Mouse (Mus musculus): ENCODE results near the gene Gm10645.

Gene Gm10645

DNA sequence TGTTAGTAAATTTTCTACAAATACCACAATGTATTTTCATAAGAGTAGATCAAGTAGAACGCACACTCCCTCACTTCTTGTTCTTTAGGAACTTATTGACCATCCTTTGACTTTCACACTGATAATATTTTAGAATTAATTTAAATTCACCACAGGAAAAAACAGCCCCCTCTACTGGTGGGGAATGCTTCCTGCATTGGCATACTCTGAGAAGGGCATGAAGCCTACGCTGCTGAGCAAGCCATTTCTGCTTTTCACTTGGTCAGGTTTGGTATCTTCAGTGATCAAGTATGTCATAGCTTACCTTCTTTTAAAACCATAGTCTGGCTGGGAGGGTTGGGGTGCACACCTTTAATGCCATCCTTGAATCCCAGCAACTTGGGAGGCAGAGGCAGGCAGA lies 3.7 kb upstream of the Gm10645 start:
- in situ Hi-C loops (cut with MboI, MseI) = loop anchor here (10.0 kb wide), 1 partner anchor 1225 kb away; no protein-coding TSS in a partner anchor

DNA sequence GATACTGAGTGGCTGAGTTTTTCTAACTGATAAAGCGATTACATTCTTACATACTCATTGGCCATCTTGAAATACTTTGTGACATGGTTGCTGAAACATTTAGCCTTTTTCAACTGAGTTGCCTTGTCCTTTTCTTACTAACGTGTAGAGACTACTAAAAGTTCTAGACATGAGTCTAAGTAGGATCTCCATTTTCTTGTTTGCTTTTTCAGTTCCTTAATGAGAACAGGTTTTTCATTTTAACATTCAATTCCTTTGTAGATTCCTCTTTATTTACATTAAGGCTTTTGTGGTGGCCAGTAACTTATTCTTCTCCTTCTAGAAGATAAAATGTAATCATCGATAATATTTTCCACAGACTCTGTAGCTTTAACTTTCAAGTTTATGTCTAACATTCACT lies 3.2 kb upstream of the Gm10645 start:
- in situ Hi-C loops (cut with MboI, MseI) = no loop called here

DNA sequence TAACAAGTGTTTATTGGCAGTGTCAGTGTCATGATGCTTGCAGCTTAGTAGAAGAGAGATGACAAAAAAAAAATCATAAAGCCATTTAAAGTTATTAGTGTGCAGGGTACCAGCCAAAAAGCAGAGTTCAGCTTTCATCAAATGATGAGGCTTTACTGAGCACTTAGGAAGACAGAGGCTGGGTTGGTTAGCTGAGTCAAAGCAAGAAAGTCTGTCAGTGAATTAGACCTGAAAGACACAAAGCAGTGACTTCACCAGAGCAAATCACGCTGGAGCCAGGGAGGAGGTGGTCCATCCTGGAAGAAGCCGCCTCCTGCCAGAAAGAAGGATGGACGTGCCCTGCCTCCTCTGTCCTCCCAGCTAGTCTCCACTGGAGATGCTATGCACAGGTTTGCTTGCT lies 2.0 kb upstream of the Gm10645 start:
- in situ Hi-C loops (cut with MboI, MseI) = no loop called here

DNA sequence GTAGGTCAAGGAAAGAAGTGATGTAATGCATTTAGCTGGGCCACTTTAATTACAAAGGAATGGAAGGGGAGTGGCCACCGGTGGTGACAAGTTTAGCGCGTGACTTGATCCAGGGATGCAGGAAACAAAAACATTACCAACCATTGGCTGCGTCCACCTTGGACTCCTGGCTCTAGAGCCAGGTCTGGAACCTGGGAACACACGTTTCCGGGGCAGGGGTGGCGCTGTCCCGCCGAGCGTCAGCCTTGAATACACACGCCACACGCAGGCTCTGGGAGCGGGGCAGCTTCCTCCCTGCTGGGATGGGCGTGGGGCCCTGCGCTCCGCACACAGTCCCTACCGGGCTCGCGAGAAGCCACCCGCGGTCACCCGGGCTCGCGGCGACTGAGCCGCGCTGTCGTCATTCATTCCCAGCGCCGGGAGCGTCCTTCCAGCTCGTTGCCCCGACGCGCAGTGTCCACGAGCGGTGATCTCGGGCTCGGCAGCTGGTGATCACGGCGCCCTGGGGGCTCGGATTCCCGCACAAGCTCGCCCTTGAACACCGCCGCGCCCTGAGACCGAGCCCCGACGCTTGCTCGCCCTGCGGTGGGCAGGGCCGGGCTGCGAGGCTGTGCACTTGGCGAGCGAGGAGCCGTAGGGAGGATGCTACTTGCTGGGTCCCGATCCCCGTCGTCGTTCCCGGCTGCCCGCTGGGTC lies 587 bp downstream of the Gm10645 start, which contains the start of gene Tbc1d9:
Tbc1d9 (plus strand) TSS at position 118 of the 696 bp plus-strand sequence.
- in situ Hi-C loops (cut with MboI, MseI) = no loop called here

DNA sequence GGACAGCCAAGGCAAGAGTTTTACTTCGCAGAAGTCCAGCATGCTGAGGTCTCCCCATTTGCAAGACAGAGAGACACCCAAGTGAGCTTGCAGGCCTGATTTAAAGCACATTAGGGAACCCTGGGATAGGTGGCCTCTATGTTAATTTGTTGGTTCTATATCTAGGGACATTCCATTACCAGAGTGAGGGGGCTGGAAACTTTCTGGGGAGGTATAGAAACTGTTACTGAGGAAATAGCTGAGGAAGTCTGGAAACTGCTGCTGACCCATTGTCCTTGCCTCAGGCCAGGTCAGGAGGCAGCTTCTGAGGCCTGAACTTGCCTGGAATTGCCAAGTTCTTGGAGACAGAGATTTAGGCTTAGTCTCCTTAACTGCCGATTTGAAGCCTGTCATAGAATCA lies 5.4 kb downstream of the Gm10645 start:
- in situ Hi-C loops (cut with MboI, MseI) = no loop called here

DNA sequence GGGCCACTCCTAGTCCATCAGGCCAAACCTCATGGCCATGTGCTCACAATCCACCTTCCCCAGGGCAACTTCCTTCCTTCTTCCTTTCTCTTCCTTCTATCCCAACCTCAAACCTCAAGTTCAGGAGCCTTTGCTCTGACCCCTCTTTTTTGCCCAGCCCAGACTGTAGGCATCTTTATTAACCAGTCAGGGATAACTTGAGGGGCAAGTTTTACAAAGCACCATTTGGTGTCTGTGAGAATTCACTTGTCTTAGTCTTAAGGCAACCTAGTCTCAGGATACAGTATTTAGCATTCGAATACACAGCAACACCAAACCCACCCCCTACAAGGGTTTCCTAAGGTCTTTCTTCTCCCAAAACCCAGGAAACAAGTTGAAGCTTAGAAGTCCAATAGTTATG lies 6.4 kb downstream of the Gm10645 start:
- in situ Hi-C loops (cut with MboI, MseI) = no loop called here

DNA sequence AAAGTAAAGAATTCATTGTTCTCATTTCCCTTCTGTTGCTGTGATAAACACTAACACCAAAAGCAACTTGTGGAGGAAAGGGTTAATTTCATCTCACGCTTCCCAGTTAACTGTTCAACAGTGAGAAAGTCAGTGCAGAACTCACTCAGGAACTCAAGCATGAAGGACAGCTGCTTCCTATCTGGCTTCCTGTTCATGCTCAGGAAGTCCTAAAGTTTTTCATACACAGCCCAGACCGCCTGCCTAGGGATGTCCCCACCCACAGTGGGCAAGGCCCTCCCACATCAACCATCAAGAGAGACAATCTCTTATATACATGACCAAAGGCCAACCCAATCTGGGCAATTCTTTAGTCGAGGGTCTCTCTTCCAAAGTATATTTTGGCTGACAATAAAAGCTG lies 7.0 kb downstream of the Gm10645 start:
- in situ Hi-C loops (cut with MboI, MseI) = no loop called here

DNA sequence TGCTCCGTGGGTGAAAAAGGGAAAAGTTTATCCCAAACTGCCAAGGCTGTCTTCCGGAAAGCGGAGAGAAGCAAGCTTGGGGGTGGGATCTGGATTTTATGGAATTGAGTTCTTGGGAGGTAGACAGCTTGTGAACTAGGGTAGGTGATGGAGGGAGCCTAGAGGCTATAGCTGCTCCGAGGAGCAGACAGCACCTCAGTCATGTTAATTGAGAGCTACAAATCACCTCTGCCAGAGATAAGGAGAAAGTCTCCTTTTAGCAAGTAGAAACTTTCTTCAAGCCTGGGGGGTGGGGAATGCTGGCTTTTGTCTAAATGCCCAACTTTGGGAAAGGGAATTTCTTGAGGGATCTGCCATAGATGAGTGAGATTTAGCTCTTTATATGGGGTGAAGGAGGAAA lies 10.9 kb downstream of the Gm10645 start:
- in situ Hi-C loops (cut with MboI, MseI) = no loop called here

DNA sequence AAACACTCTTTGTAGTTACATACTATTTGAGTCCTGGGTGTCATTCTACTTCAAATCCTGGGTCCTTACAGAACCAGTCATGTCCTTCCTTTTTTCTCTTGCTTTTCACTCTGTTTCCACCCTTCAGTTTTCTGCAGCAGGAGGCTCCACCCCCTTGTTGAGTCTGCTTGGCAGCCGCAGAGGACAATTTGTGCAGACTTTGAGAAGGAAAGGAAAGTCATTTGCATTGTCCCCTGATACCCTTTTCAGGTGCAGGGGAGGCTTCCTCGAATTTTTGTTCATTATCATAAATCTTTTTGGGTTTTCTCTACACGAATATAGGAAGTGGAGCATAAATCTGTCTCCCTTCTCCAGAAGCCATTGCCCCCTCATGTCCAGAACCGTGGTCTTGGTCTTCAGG lies 13.5 kb downstream of the Gm10645 start:
- in situ Hi-C loops (cut with MboI, MseI) = no loop called here

DNA sequence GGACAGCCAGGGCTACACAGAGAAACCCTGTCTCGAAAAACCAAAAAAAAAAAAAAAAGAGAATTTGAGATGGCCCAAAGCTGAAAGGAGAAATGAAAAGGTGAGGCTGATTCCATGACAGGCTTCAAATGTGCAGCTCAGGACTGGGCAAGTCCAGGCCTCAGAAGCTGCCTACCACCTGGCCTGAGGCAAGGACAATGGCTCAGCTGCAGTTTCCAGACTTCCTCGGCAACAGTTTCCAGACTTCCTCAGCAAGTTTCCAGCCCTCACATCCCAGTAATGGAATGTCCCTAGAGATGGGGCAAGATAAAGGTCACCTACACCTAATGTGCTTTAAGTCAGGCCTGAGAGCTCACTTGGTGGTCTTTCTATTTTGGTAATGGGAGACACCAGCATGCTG lies 13.9 kb downstream of the Gm10645 start:
- in situ Hi-C loops (cut with MboI, MseI) = no loop called here

DNA sequence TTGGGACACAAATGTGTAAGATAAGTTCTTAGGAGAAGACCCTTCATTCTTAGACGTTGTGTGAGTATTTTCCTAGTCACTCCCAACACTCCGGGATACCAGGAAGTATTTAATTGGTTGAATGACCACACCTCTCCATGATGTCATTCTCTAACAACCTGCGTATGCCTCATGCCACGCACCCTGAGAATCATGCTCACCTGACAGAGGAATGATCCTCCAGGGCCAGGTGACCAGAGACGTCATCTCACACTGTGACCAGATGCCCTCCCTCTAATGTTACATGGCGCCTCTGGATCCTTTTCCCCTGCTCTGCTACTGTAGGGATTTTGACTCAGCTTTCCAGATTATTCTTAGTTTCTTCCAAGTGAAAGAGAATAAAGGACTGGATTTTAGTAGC lies 16.8 kb downstream of the Gm10645 start:
- in situ Hi-C loops (cut with MboI, MseI) = no loop called here

DNA sequence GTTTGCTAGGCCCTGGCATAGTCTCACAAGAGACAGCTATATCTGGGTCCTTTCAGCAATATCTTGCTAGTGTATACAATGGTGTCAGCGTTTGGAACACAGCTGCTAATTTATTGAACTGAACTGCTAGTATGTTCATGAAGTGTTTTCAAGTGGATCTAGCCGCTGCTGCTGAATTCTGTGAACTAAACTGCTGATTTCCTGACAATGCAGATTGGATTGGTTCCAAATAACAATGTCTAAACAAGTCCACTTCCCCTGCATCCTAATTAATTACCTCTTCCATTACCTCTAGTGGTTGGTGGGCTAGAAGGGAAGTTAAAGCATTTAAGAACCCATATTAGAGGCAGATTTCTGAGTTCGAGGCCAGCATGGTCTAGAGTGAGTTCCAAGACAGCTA lies 20.5 kb downstream of the Gm10645 start:
- in situ Hi-C loops (cut with MboI, MseI) = no loop called here

DNA sequence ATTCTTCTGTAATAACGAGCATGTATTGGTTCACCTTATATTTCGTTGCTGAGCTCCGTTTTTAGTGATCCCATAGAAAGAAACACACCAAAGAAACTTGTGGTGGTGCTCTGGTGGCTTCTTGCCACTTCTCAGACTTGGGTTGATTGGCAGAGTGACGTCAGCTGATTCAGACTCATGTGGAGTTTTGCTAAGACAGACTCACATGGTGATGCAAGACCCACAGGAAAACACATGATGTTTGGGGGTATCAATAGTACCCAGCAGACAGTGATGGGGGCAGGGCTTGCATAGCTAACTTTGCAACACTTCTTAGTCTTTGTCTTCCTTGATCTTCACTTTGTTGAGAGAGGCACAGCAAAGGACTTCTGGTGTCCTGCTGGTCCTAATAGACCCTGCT lies 21.4 kb downstream of the Gm10645 start:
- in situ Hi-C loops (cut with MboI, MseI) = no loop called here

DNA sequence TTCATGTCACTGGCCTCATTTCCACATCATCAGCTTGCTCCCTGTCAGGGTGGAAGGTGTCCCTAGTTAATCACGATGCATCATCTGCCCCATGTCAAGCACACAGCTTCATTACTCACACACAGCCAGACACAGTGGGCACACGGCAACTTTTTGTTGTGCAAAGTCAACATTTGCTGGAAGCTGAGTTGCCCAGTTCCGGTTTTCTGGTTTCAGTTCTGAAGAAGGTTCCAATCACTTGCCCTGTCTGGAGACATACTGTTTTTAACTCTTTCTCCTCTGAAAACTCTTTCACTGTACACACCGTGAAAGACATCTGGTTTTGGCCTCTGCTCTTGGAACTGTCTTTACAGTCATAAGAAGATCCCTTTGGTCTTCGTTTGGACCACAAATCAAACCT lies 24.6 kb downstream of the Gm10645 start:
- in situ Hi-C loops (cut with MboI, MseI) = no loop called here

DNA sequence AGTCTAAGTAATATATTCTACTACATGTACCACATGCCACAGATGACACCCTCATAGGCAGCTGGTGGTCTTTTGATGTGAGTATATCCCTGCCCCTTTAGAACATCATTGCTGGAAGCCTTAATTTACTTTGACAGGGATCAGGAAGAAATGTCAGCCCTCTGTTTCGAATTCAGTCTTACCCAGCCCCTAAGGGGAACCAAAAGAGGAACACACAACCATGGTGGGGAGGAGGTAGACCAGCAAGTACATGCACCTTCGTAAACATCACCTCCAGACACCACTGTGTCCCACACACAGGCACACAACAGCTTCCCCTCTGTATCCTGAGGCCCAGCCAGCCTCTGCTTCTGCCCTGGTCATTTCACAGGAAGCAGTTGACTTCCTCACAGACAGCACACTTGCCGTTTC lies 25.3 kb downstream of the Gm10645 start:
- in situ Hi-C loops (cut with MboI, MseI) = no loop called here

DNA sequence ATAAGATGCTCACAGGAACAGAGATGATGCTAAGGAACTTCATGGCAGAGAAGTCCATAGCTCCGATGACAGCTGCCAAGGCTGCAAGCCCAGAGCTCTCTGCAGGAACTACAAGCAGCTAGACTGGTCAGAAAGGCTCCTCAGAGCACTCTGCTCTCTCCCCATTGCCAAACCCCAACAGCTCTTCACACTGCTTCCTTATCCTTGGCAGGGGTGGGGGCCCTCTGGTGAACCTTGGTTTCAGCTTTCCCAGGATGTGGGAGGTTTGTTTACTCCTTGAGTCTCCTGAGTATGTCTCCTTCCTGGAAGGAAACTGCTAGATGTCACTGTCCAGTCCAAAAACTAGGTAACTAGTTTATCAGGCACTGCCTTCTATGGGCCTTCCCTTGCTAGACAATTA lies 25.9 kb downstream of the Gm10645 start:
- in situ Hi-C loops (cut with MboI, MseI) = no loop called here

DNA sequence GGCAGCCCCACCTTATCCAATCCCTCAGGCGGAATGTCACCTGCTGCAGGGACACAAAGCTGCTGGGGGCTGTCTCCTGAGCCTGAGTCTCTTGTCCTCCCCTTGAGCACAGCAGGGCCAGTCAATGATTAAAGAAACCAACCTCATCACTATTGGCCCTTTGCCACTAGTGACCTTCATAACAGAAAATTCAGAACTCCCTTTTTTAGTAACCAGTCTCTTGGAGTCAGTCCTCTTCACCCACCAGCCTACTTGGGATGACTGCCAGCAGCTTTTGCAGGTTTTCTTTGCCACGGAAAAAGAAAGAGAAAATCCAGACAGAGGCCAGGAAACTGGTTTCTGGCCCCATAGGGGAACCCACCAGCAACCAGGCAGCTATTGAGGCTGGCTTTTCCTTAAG lies 30.9 kb downstream of the Gm10645 start:
- in situ Hi-C loops (cut with MboI, MseI) = no loop called here

All from T-helper 1 cell (primary cell).